Mouse (Mus musculus) urinary bladder, postnatal 14 days (tissue): ENCODE data around the gene Zbtb20.

Source experiments
- DNase-seq: peaks from one replicate; pipeline ENCODE4 v3.0.0; 2021; ENCODE audit warnings: low spot score

The Zbtb20 gene

DNA sequence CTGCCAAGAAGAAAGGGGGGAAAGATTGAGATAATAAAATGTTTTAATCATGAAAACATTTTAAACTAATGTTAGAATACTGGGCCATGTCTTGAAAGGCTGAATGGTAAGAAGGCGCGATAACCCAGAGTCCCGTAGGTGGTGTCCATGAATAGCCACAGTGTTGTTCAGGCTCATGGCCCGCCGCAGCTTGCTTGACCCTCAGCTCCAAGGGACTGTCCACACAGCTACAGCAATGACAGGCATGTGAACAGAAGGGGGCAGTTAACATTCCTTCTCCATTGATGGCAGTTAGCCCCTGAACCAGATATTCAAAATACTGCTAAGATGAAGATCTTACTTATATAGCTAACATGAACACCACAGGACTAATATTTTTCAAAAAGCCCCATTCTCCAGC is 696.5 kb downstream of the Zbtb20 start:
- DNase-seq = no peak

- DNase-seq = no peak
These were observed 697.1 kb downstream of the Zbtb20 start for GRCm38 (mm10) chr16:43572766-43573165.

DNA sequence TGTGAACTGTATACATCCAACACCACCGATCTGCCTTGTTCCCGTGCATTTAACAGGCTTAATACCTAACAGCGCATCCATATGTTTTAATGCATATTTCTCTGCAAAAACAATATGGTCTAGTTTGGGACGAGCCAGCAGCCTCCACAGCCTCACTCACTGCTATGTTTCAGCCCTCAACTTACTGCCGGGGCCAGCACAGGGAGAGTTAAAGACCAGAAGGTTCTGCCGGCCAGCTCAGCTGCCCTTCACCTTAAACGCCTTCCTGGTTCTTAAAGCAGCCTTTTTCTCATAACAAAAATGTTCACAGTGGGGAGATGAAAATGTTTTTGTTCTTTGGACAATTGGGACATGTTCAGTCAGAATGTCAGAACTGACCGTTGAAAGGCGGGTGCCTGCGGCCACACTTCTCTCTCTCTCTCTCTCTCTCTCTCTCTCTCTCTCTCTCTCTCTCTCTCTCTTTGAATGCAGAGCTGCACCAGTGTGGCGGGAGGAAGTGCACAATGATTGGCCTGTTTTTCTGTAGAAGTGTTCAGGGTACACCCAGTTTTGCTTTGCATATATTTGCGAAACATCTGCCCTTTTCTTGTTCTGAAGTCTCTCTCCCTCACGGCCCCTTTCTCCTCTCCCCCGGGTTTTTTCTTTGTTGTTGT is 697.6 kb downstream of the Zbtb20 start:
- no peak for DNase-seq

- peak; percentile 94 for DNase-seq
These were observed 698.5 kb downstream of the Zbtb20 start for GRCm38 (mm10) chr16:43574006-43574764.

- no peak for DNase-seq
These were observed 699.4 kb downstream of the Zbtb20 start for GRCm38 (mm10) chr16:43575066-43575465.

DNA sequence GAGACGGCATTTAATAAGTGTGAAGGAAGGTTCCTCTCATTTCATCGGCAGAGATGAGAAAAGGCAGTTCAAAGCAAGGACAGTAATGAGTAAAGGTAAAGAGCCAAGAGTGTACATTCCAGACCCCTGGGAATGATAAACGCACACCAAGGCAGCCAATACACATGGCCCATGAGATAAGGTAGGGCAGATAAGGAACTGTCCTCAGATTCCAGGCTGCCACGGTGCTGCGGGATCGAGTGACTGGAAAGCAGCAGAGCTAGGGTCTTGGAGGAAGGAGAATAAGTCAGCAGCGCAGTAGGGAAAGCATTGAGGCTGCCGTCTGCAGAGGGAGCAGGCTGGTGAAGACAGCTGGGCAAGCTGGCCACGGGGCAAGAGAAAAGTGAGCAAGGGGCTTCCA is 699.8 kb downstream of the Zbtb20 start:
- no peak for DNase-seq

GRCm38 (mm10) chr16:43577399-43577798 is 701.7 kb downstream of the Zbtb20 start:
- peak; percentile 75 for DNase-seq

DNA sequence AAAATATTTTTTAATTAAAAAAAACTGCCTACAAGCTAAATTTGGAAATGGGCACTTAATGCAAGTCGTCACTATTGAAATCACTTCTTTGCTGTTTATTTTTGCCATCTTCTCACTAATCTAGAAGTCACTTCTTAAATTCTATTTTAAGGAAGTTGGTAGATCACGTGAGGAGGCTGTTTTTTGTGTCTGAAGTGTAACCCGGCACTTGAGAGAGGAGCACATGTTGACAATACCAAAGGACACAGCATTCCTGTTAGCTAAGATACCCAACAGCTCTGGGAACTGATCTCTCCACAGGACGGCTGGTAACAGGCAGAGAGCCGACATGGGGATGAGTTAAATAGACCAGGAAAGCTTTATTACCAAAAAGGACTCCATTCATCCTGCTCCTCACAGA is 702.7 kb downstream of the Zbtb20 start:
- DNase-seq = no peak

DNA sequence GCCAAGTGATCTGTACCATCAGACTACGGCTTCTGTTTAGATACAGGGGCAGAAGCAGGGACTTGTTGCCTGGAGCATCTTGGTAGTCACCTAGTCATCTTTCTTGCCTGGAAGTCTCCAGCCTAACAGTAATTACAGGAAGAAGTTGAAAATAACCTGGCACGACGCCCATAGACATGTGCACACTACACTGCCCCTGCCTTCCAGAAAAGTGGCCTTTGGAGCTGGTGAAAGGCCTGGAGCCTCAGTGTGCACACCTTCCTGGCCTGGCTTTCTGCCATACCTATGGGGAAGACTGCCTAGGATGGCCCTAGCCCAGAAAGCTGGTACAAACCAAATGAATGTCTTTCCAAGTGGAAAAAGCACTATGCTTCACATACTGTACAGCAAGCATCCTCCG is 703.4 kb downstream of the Zbtb20 start:
- DNase-seq = no peak

GRCm38 (mm10) chr16:43580321-43580822 is 704.7 kb downstream of the Zbtb20 start:
- no peak for DNase-seq

GRCm38 (mm10) chr16:43581551-43581950 is 705.9 kb downstream of the Zbtb20 start:
- DNase-seq = no peak

GRCm38 (mm10) chr16:43586859-43587429 is 711.3 kb downstream of the Zbtb20 start:
- no peak for DNase-seq

GRCm38 (mm10) chr16:43590704-43591493 is 715.2 kb downstream of the Zbtb20 start:
- DNase-seq = no peak

- DNase-seq = peak; percentile 40
These were observed 716.4 kb downstream of the Zbtb20 start for GRCm38 (mm10) chr16:43592062-43592461.

GRCm38 (mm10) chr16:43592801-43593200 is 717.1 kb downstream of the Zbtb20 start:
- no peak for DNase-seq

- DNase-seq = no peak
These were observed 721.8 kb downstream of the Zbtb20 start for GRCm38 (mm10) chr16:43597375-43598060.

GRCm38 (mm10) chr16:43599707-43600106 is 724.0 kb downstream of the Zbtb20 start:
- no peak for DNase-seq

GRCm38 (mm10) chr16:43602573-43602972 is 726.9 kb downstream of the Zbtb20 start:
- no peak for DNase-seq

DNA sequence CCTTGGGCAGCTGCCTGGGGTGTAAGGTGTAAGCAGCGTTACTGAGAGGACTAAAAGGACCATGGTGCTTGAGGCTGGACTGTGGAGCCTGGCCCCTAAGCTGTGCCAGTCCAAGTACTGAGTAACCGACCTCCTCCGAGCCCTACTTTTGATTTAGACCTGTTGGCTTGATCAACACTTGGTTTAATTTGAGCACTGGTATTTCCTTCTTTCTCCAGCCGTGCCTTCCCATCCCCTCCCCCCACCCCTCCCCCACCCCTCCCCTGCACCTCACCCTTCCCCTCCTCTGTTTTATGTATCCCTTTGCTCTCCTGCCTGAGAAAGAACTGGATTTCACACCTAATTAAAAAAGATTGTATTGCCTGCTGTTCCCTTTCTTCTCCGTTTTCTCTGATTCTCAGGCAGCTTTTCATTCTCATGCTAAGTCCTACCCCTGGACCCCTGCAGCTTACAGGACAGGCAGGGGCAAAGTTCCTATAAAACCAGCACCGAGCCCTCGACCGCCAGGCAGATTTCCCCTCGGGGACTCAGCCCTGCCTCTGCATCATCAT is 728.0 kb downstream of the Zbtb20 start:
- no peak for DNase-seq

- DNase-seq = no peak
These were observed 728.8 kb downstream of the Zbtb20 start for GRCm38 (mm10) chr16:43604399-43605013.

- no peak for DNase-seq
These were observed 731.4 kb downstream of the Zbtb20 start for GRCm38 (mm10) chr16:43607086-43607485.
